Mouse (Mus musculus): ENCODE data around the gene Ptprn2. TPM values are rescaled to one million over a fixed set of nuclear protein-coding genes. Genes with fewer than 3 reads are reported as not detected.

Gene Ptprn2
- polyA plus RNA-seq, 1 experiment from 2014 or later, result 12.2 TPM

DNA sequence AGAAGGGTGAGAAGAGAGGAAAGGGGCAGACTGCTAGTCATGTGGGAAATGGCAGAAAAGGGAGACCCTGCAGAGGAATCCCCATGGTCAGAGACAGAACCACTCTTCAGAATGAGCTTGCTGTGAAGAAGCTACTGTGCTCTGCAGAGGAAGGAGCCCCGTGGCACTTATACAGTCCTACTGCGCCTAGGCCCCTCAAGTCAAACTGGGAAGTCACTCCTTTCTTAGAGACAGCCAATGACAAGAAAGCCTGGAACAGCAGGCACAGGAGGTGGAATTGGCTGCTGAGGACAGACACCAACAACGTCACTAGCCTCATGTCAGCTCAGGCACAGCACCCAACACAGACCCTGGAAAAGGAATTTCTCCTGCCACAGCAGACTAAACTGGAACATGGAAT, 830.1 kb downstream of the Ptprn2 start:
- Histone ChIP-seq H3K27me3 (no peaks in the 10 kb centered on the region), H3K36me3 (no peaks in the 10 kb centered on the region), H3K4me3 (no peak overlapping the region), H3K4me2 (replicated peaks) (no peak overlapping the region), H3K27ac (replicated peaks) (peak overlapping the region; percentile 32), H3K4me1 (peaks cover 11% of the 10 kb centered on the region), H3K9ac (replicated peaks) (no peak overlapping the region), H3K9me3 (no peaks in the 10 kb centered on the region)
- ATAC-seq (ENCODE audit: low FRiP score, low read depth), result no peak
- WGBS, result 83% methylated on average over 3 of the region's 3 CpGs

- H3K4me2 ChIP-seq (replicated peaks), result no peak overlapping the region
- H3K9me3 ChIP-seq, result no peaks in the 10 kb centered on the region
- no peaks in the 10 kb centered on the region for H3K27me3 ChIP-seq
- no peak overlapping the region for H3K4me3 ChIP-seq
- no peaks in the 10 kb centered on the region for H3K36me3 ChIP-seq
- H3K27ac ChIP-seq (replicated peaks), result no peak overlapping the region
- 92% methylated on average over 3 of the region's 3 CpGs for WGBS
- no peak for ATAC-seq (ENCODE audit: low FRiP score, low read depth)
- peaks cover 11% of the 10 kb centered on the region for H3K4me1 ChIP-seq
- H3K9ac ChIP-seq (replicated peaks), result no peak overlapping the region
These were observed 832.7 kb downstream of the Ptprn2 start for GRCm38 (mm10) chr12:117318229-117318628.

GRCm38 (mm10) chr12:117323017-117323416, 837.5 kb downstream of the Ptprn2 start:
- 90% methylated on average over 3 of the region's 3 CpGs for WGBS
- H3K27me3 ChIP-seq, result no peaks in the 10 kb centered on the region
- H3K4me2 ChIP-seq (replicated peaks), result no peak overlapping the region
- H3K4me3 ChIP-seq, result no peak overlapping the region
- H3K9me3 ChIP-seq, result no peaks in the 10 kb centered on the region
- H3K27ac ChIP-seq (replicated peaks), result no peak overlapping the region
- no peak for ATAC-seq (ENCODE audit: low FRiP score, low read depth)
- no peaks in the 10 kb centered on the region for H3K4me1 ChIP-seq
- no peaks in the 10 kb centered on the region for H3K36me3 ChIP-seq
- H3K9ac ChIP-seq (replicated peaks), result no peak overlapping the region

MicroRNAs within 50 kb of the gene (microRNA counts, 519-probe panel; counts per million panel counts)
- microRNA mmu-miR-153, result 4,333 counts per million, percentile 28 among the panel's probes with 10 or more counts

Small RNAs within 50 kb of the gene (microRNA-seq; reads per million reads assigned to microRNA genes)
- gene Mir153, result 3,775 reads per million, percentile 88 among the genes with 10 or more reads in this experiment

Other genes with a start within 250 kb of the Ptprn2 start
- 16.6 and 19.0 TPM in 2 replicates for gene Wdr60, start 222.7 kb upstream of the Ptprn2 start, polyA plus RNA-seq (2016; fragmentation: Nextera tagmentation; extraction: Ambion mirVana)
- gene Gm11027, start 210.3 kb upstream of the Ptprn2 start, polyA plus RNA-seq (2016; fragmentation: Nextera tagmentation; extraction: Ambion mirVana), result not detected in 2 replicates
- gene Esyt2, start 204.5 kb upstream of the Ptprn2 start, polyA plus RNA-seq (2016; fragmentation: Nextera tagmentation; extraction: Ambion mirVana), result 17.9 and 19.7 TPM in 2 replicates
- 39.1 and 42.9 TPM in 2 replicates for gene Ncapg2, start 80.3 kb upstream of the Ptprn2 start, polyA plus RNA-seq (2016; fragmentation: Nextera tagmentation; extraction: Ambion mirVana)

Measured in midbrain, embryonic 12.5 days (tissue).